Mouse (Mus musculus) G1E (cell line): ENCODE measurements around the gene Fancl. TPM values are rescaled to one million over a fixed set of nuclear protein-coding genes. Genes with fewer than 3 reads are reported as not detected.

ENCODE experiments used
- ATAC-seq: 2 replicates; pipeline ENCODE4 v1.8.0; 2016; ENCODE audit warnings: mild to moderate bottlenecking; ENCODE audit not compliant: insufficient number of reproducible peaks, poor library complexity, low FRiP score, severe bottlenecking; ENCODE audit errors: extremely low read depth
- DNase-seq: peaks from one replicate; pipeline ENCODE4 v3.0.0; 2012; ENCODE audit warnings: low spot score
- H3K27me3 ChIP-seq: 2 replicates; pipeline ENCODE4 v1.6.1; 2012; ENCODE audit warnings: mild to moderate bottlenecking, low read length, inconsistent platforms; ENCODE audit not compliant: insufficient read depth
- H3K36me3 ChIP-seq: replicated peaks from 2 replicates; pipeline ENCODE3; 2012; ENCODE audit warnings: mild to moderate bottlenecking, inconsistent platforms
- H3K4me1 ChIP-seq: 2 replicates; pipeline ENCODE4 v1.6.1; 2012; ENCODE audit warnings: low read depth, low read length, inconsistent platforms, mixed read lengths; ENCODE audit not compliant: insufficient read depth
- H3K4me3 ChIP-seq: 2 replicates; pipeline ENCODE4 v1.5.1; 2012; ENCODE audit warnings: low read depth, mild to moderate bottlenecking, inconsistent platforms, low read length, moderate library complexity, mixed read lengths
- H3K9me3 ChIP-seq: replicated peaks from 2 replicates; pipeline ENCODE4 v1.6.1; 2012; ENCODE audit warnings: inconsistent platforms
- CTCF ChIP-seq: IDR thresholded peaks from 2 replicates; pipeline ENCODE4 v1.5.1; 2012; ENCODE audit warnings: low read depth, low read length, inconsistent platforms, mixed read lengths
- GATA1 ChIP-seq: IDR thresholded peaks from 2 replicates; pipeline ENCODE4 v1.6.1; 2012; ENCODE audit warnings: borderline replicate concordance, low read length, inconsistent platforms, mixed read lengths
- GATA2 ChIP-seq: IDR thresholded peaks from 2 replicates; pipeline ENCODE4 v1.6.1; 2012; ENCODE audit warnings: low read depth, low read length, inconsistent platforms, borderline replicate concordance
- POLR2AphosphoS5 ChIP-seq: IDR thresholded peaks from 2 replicates; pipeline ENCODE4 v1.6.1; 2012; ENCODE audit warnings: low read depth, low read length, inconsistent platforms; ENCODE audit not compliant: insufficient replicate concordance
- TAL1 ChIP-seq: conservative IDR thresholded peaks from 2 replicates; pipeline ENCODE4 v1.6.1; 2012; ENCODE audit warnings: low read depth, low read length, inconsistent platforms, mixed read lengths
- polyA plus RNA-seq: library from polyadenylated mRNA; stranded (reverse); fragments of >175 nt; gene quantifications from 2 replicates; pipeline ENCODE4 v1.2.3, GENCODE M21; 2012
- total RNA-seq, 2 experiments: library from RNA; stranded (forward) in 1 of 2; stranded (reverse) in 1 of 2; fragments of 200-1000 nt in 1 of 2; fragments of >200 nt in 1 of 2; fragmentation: Nextera tagmentation in 1 of 2; gene quantifications; 2 replicates each; pipeline ENCODE4 v1.2.3; 2014 to 2017

The Fancl gene
- total and polyA plus RNA-seq, 3 experiments: 1.0 to 79.2 (median 43.8) TPM

GRCm38 (mm10) chr11:26386678-26387077 is 743 bp downstream of the Fancl start:
- peaks cover 19% of the 10 kb centered on the region for H3K4me1 ChIP-seq
- peak; percentile 16; the same call in 1 of the 2 replicates for ATAC-seq

GRCm38 (mm10) chr11:26387087-26387611 is 1.2 kb downstream of the Fancl start:
- DNase-seq (peak; percentile 84), ATAC-seq (peak; percentile 93)
- Histone ChIP-seq H3K9me3 (no peaks in the 10 kb centered on the region), H3K4me3 (peak overlapping the region; percentile 86), H3K36me3 (peaks cover 3% of the 10 kb centered on the region), H3K4me1 (peaks cover 19% of the 10 kb centered on the region), H3K27me3 (no peaks in the 10 kb centered on the region)
- TF ChIP-seq TAL1 (no peak), GATA2 (no peak), GATA1 (no peak), CTCF (no peak), POLR2AphosphoS5 (no peak)

More at GRCm38 (mm10) chr11:26386678-26387077, 743 bp downstream of the Fancl start:
- H3K36me3 ChIP-seq: peaks cover 3% of the 10 kb centered on the region
- no peak for TF ChIP-seq GATA2
- TF ChIP-seq GATA1: no peak
- TF ChIP-seq TAL1: no peak
- no peak for TF ChIP-seq CTCF
- no peak for TF ChIP-seq POLR2AphosphoS5
- peak overlapping the region; percentile 86 for H3K4me3 ChIP-seq
- no peaks in the 10 kb centered on the region for H3K27me3 ChIP-seq
- no peak for DNase-seq
- no peaks in the 10 kb centered on the region for H3K9me3 ChIP-seq

GRCm38 (mm10) chr11:26395561-26395960 is 9.6 kb downstream of the Fancl start:
- Histone ChIP-seq H3K4me3 (no peak overlapping the region), H3K4me1 (no peaks in the 10 kb centered on the region), H3K36me3 (peaks cover 17% of the 10 kb centered on the region), H3K27me3 (no peaks in the 10 kb centered on the region), H3K9me3 (no peaks in the 10 kb centered on the region)
- DNase-seq: no peak
- TF ChIP-seq GATA2 (no peak), GATA1 (no peak), TAL1 (no peak), CTCF (no peak), POLR2AphosphoS5 (no peak)
- ATAC-seq: no peak

GRCm38 (mm10) chr11:26412972-26413371 is 27.0 kb downstream of the Fancl start:
- Histone ChIP-seq H3K4me1 (no peaks in the 10 kb centered on the region), H3K36me3 (peaks cover 42% of the 10 kb centered on the region), H3K27me3 (no peaks in the 10 kb centered on the region), H3K9me3 (no peaks in the 10 kb centered on the region), H3K4me3 (no peak overlapping the region)
- TF ChIP-seq GATA1: no peak
- TF ChIP-seq TAL1: no peak
- no peak for TF ChIP-seq CTCF
- no peak for TF ChIP-seq POLR2AphosphoS5
- TF ChIP-seq GATA2: no peak
- no peak for ATAC-seq
- no peak for DNase-seq

- H3K9me3 ChIP-seq: no peaks in the 10 kb centered on the region
- peaks cover 34% of the 10 kb centered on the region for H3K36me3 ChIP-seq
- no peak for ATAC-seq
- TF ChIP-seq TAL1: no peak
- no peak for TF ChIP-seq GATA2
- TF ChIP-seq GATA1: no peak
- TF ChIP-seq POLR2AphosphoS5: no peak
- TF ChIP-seq CTCF: no peak
- DNase-seq: no peak
- H3K27me3 ChIP-seq: no peaks in the 10 kb centered on the region
- H3K4me3 ChIP-seq: no peak overlapping the region
- no peaks in the 10 kb centered on the region for H3K4me1 ChIP-seq
Observed at GRCm38 (mm10) chr11:26421472-26421871, 35.5 kb downstream of the Fancl start.

- Histone ChIP-seq H3K36me3 (peaks cover 14% of the 10 kb centered on the region), H3K27me3 (no peaks in the 10 kb centered on the region), H3K9me3 (no peaks in the 10 kb centered on the region), H3K4me3 (no peak overlapping the region), H3K4me1 (no peaks in the 10 kb centered on the region)
- DNase-seq (no peak), ATAC-seq (no peak)
- TF ChIP-seq GATA2 (no peak), POLR2AphosphoS5 (no peak), TAL1 (no peak), CTCF (no peak), GATA1 (no peak)
Observed at GRCm38 (mm10) chr11:26434229-26434628, 48.3 kb downstream of the Fancl start.
